Mouse (Mus musculus) hindbrain, embryonic 14.5 days (tissue): ENCODE data around the gene Ndufa6. TPM values are rescaled to one million over a fixed set of nuclear protein-coding genes. Genes with fewer than 3 reads are reported as not detected.
"Not testable (repeated sequence)": the region's sequence is repeated elsewhere in the genome, so short reads cannot be mapped to it uniquely, and the experiment has no call there.

Source experiments
- ATAC-seq: fragments of 200-750 bp; cut with Nextera tagmentation; 2 replicates; pipeline ENCODE4 v1.8.0; 2017; ENCODE audit warnings: moderate number of reproducible peaks, mild to moderate bottlenecking, moderate TSS enrichment, moderate library complexity; ENCODE audit not compliant: low FRiP score
- DNase-seq: peaks from one replicate; pipeline ENCODE4 v3.0.0-alpha.2; 2015; ENCODE audit warnings: low spot score
- H3K27ac ChIP-seq: fragments of 300-500 bp; sonication (generic); 2 replicates; pipeline ENCODE4 v1.5.1; 2014; ENCODE audit warnings: mild to moderate bottlenecking, moderate library complexity
- H3K27me3 ChIP-seq: fragments of 300-500 bp; sonication (generic); 2 replicates; pipeline ENCODE4 v1.6.1; 2014; ENCODE audit warnings: mild to moderate bottlenecking, low read length, mixed read lengths; ENCODE audit not compliant: control insufficient read depth, insufficient read depth
- H3K36me3 ChIP-seq: fragments of 300-500 bp; sonication (generic); replicated peaks from 2 replicates; pipeline ENCODE4 v1.6.1; 2014; ENCODE audit not compliant: control insufficient read depth, insufficient read depth
- H3K4me1 ChIP-seq: fragments of 300-500 bp; sonication (generic); replicated peaks from 2 replicates; pipeline ENCODE4 v1.6.1; 2014; ENCODE audit warnings: antibody characterized with exemption, low read length, mixed read lengths; ENCODE audit not compliant: control insufficient read depth, insufficient read depth
- H3K4me2 ChIP-seq: fragments of 300-500 bp; sonication (generic); replicated peaks from 2 replicates; pipeline ENCODE4 v1.6.1; 2014; ENCODE audit warnings: mild to moderate bottlenecking, moderate library complexity
- H3K4me3 ChIP-seq: fragments of 300-500 bp; sonication (generic); replicated peaks from 2 replicates; pipeline ENCODE4 v1.5.1; 2014; ENCODE audit warnings: mild to moderate bottlenecking, low read length
- H3K9ac ChIP-seq: fragments of 300-500 bp; sonication (generic); 2 replicates; pipeline ENCODE4 v1.6.1; 2014
- H3K9me3 ChIP-seq: fragments of 300-500 bp; sonication (generic); 2 replicates; pipeline ENCODE4 v1.6.1; 2016; ENCODE audit warnings: low read length; ENCODE audit not compliant: control insufficient read depth
- WGBS: fragments of 180-500 bp; shearing (Covaris S2); extraction: QIAGEN DNeasy Blood & Tissue Kit; methylation state at CpG from one replicate; pipeline ENCODE4 v1.1.7; 2014; 5-methylcytosine and 5-hydroxymethylcytosine counted together
- polyA plus RNA-seq: library from polyadenylated mRNA; unstranded; fragments of >200 nt; fragmentation: Nextera tagmentation; extraction: Ambion mirVana; gene quantifications from 2 replicates; pipeline ENCODE4 v1.2.1, GENCODE M21; 2014

The Ndufa6 gene
- polyA plus RNA-seq, 1 experiment from 2014 or later: 445 TPM

GRCm38 (mm10) chr15:82374437-82374836, 20.3 kb upstream of the Ndufa6 start:
- Histone ChIP-seq H3K4me2 (no peak overlapping the region), H3K36me3 (no peaks in the 10 kb centered on the region), H3K27ac (no peak overlapping the region), H3K9ac (no peak overlapping the region), H3K27me3 (no peaks in the 10 kb centered on the region), H3K4me1 (no peaks in the 10 kb centered on the region), H3K9me3 (no peaks in the 10 kb centered on the region), H3K4me3 (no peak overlapping the region)
- DNase-seq (no peak), ATAC-seq (no peak)
- 78% methylated on average over 5 of the region's 5 CpGs for WGBS

- Histone ChIP-seq H3K4me2 (no peak overlapping the region), H3K36me3 (no peaks in the 10 kb centered on the region), H3K27me3 (no peaks in the 10 kb centered on the region), H3K9ac (no peak overlapping the region), H3K4me3 (no peak overlapping the region), H3K9me3 (no peaks in the 10 kb centered on the region), H3K27ac (no peak overlapping the region), H3K4me1 (no peaks in the 10 kb centered on the region)
- no peak for DNase-seq
- no peak for ATAC-seq
- 89% methylated on average over 5 of the region's 5 CpGs for WGBS
Measured at GRCm38 (mm10) chr15:82372991-82373390, 18.9 kb upstream of the Ndufa6 start.

GRCm38 (mm10) chr15:82372446-82372845, 18.3 kb upstream of the Ndufa6 start:
- H3K9me3 ChIP-seq: no peaks in the 10 kb centered on the region
- H3K4me1 ChIP-seq: no peaks in the 10 kb centered on the region
- H3K4me3 ChIP-seq: no peak overlapping the region
- no peaks in the 10 kb centered on the region for H3K36me3 ChIP-seq
- DNase-seq (no peak), ATAC-seq (no peak)
- H3K9ac ChIP-seq: no peak overlapping the region
- WGBS: 93% methylated on average over 6 of the region's 6 CpGs
- H3K27me3 ChIP-seq: no peaks in the 10 kb centered on the region
- no peak overlapping the region for H3K4me2 ChIP-seq
- H3K27ac ChIP-seq: no peak overlapping the region

GRCm38 (mm10) chr15:82368851-82369250, 14.7 kb upstream of the Ndufa6 start:
- Histone ChIP-seq H3K4me1 (no peaks in the 10 kb centered on the region), H3K4me2 (no peak overlapping the region), H3K9me3 (no peaks in the 10 kb centered on the region), H3K27me3 (no peaks in the 10 kb centered on the region), H3K36me3 (no peaks in the 10 kb centered on the region), H3K4me3 (no peak overlapping the region), H3K9ac (no peak overlapping the region), H3K27ac (no peak overlapping the region)
- WGBS: 85% methylated on average over 1 of the region's 1 CpGs
- DNase-seq: no peak
- ATAC-seq: no peak

DNA sequence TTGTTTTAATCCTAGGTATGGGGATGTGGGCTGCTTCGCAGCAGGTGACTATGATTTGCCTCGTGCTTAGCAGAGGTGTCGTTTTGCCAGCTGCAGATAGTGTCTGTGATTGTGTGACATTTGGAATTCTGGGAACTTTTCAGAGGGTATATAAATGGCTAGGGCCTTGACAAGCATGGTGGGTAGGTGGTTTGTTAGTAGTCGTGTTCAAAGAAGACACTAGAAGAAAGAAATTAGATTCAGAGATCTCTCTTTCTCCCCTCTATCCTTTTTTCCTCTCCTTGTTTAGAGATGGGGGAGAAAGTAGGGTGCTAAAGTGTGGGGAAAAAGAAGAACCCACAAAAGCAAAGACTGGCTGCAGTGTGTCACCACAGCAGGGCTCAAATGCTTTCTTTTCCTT, 14.0 kb upstream of the Ndufa6 start:
- Histone ChIP-seq H3K27me3 (no peaks in the 10 kb centered on the region), H3K9ac (no peak overlapping the region), H3K4me3 (no peak overlapping the region), H3K36me3 (no peaks in the 10 kb centered on the region), H3K27ac (no peak overlapping the region), H3K4me2 (no peak overlapping the region), H3K9me3 (no peaks in the 10 kb centered on the region), H3K4me1 (no peaks in the 10 kb centered on the region)
- WGBS: 93% methylated on average over 4 of the region's 4 CpGs
- ATAC-seq (no peak), DNase-seq (no peak)

DNA sequence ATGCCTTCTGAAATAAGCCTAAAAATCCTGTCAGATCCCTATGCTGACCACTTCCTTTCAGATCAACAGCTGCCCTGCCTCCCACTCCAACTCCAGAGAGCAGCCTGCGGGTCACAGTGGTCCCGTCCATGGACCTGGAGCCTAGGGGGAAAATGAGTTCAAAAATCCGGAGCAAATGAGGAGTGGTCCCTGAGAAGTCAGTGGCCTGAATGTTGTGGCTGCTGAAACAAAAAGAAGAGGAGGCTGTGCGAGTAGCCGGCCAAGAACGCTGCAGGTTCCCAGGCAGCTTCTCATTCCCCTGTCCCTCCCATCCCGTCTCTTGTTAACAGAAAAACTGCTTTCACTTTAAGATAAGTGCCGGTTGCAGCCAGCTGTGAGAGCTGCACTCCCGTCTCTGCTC, 10.4 kb upstream of the Ndufa6 start:
- not testable (repeated sequence) for H3K9me3 ChIP-seq, ATAC-seq

GRCm38 (mm10) chr15:82363801-82364200, 9.7 kb upstream of the Ndufa6 start:
- 86% methylated on average over 7 of the region's 12 CpGs for WGBS
- not testable (repeated sequence) for H3K27me3 ChIP-seq, H3K27ac ChIP-seq, ATAC-seq, H3K9ac ChIP-seq, H3K9me3 ChIP-seq, H3K4me1 ChIP-seq, H3K4me2 ChIP-seq, DNase-seq, H3K36me3 ChIP-seq, H3K4me3 ChIP-seq

More for the DNA sequence above, 10.4 kb upstream of the Ndufa6 start:
- H3K9ac ChIP-seq, H3K36me3 ChIP-seq, H3K4me3 ChIP-seq, H3K27ac ChIP-seq, DNase-seq, H3K27me3 ChIP-seq, H3K4me2 ChIP-seq, H3K4me1 ChIP-seq: not testable (repeated sequence)
- WGBS: 12% methylated on average over 6 of the region's 9 CpGs

- Histone ChIP-seq H3K4me1 (no peaks in the 10 kb centered on the region), H3K27ac (no peak overlapping the region), H3K9me3 (no peaks in the 10 kb centered on the region), H3K4me3 (no peak overlapping the region), H3K9ac (no peak overlapping the region), H3K36me3 (no peaks in the 10 kb centered on the region), H3K4me2 (no peak overlapping the region), H3K27me3 (no peaks in the 10 kb centered on the region)
- ATAC-seq (no peak), DNase-seq (no peak)
- 98% methylated on average over 4 of the region's 4 CpGs for WGBS
Measured at GRCm38 (mm10) chr15:82362234-82362633, 8.1 kb upstream of the Ndufa6 start.

DNA sequence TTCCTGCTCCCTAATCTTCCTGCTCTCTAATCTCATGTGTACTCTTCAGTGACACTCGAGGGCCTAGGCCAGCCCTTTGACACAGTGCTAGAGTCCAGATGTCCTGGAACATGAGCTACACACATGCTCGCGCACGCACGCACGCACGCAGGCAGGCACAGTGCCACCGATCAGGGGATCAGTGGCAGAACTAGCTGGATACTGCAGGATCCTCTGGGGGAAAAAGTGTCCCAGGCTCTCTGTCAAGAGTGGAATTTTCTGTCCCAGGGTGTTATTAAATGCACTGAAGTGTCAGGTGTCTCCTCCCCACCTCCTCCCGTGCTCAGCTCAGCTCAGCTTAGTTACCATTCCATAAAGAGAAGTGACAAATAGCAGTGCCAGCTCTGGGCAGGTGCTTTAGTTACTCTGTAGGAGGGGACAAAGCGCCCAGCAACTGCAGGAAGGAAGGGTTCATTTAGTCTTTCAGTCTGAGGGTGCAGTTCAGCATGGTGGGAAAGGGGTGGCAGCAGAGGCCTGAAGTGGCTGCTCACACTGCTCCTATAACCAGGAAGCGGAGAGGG, 7.4 kb upstream of the Ndufa6 start:
- Histone ChIP-seq H3K4me2 (no peak overlapping the region), H3K27ac (no peak overlapping the region), H3K4me1 (no peaks in the 10 kb centered on the region), H3K27me3 (no peaks in the 10 kb centered on the region), H3K9ac (no peak overlapping the region), H3K4me3 (no peak overlapping the region), H3K36me3 (no peaks in the 10 kb centered on the region), H3K9me3 (no peaks in the 10 kb centered on the region)
- DNase-seq (no peak), ATAC-seq (no peak)
- 79% methylated on average over 11 of the region's 11 CpGs for WGBS
